Mouse (Mus musculus): Measurements from ENCODE around the gene Fam3b. TPM values are rescaled to one million over a fixed set of nuclear protein-coding genes. Genes with fewer than 3 reads are reported as not detected.

The Fam3b gene
- polyA plus RNA-seq, 1 experiment from 2014 or later = not detected

- no peak for ATAC-seq (ENCODE audit: low FRiP score)
- no peaks in the 10 kb centered on the region for H3K4me1 ChIP-seq
- no peak overlapping the region for H3K4me2 ChIP-seq
- H3K27ac ChIP-seq (replicated peaks) = no peak overlapping the region
- no peak overlapping the region for H3K9ac ChIP-seq (replicated peaks)
- no peaks in the 10 kb centered on the region for H3K36me3 ChIP-seq
- WGBS = 91% methylated on average over 9 of the region's 9 CpGs
- no peaks in the 10 kb centered on the region for H3K9me3 ChIP-seq (replicated peaks)
- no peak overlapping the region for H3K4me3 ChIP-seq (replicated peaks)
- H3K27me3 ChIP-seq (replicated peaks) = no peaks in the 10 kb centered on the region
Measured at GRCm38 (mm10) chr16:97441967-97442366, 72.6 kb downstream of the Fam3b start.

DNA sequence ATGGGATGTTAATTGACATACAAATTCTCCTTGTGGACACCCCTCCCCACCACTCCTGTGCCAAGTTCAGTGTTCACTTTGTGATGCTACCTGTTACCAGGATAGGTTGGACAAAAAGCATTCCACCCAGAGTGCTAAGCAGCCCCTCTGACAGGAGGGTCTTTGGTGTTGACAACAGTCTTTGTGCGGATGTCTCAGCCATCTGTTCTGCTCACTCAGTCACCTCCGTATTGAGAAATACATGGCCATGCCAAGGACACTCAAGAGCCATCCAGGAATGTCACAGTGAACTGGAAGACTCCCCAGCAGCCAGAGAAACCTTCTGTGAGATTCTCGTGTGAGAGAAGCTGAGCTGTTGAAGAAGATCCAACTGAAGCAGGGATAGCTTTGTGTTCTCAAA lies 76.4 kb downstream of the Fam3b start:
- no peak for ATAC-seq (ENCODE audit: low FRiP score)
- Histone ChIP-seq H3K27ac (replicated peaks) (no peak overlapping the region), H3K4me1 (no peaks in the 10 kb centered on the region), H3K9ac (replicated peaks) (no peak overlapping the region), H3K9me3 (replicated peaks) (no peaks in the 10 kb centered on the region), H3K27me3 (replicated peaks) (no peaks in the 10 kb centered on the region), H3K4me2 (no peak overlapping the region), H3K36me3 (no peaks in the 10 kb centered on the region), H3K4me3 (replicated peaks) (no peak overlapping the region)
- 75% methylated on average over 3 of the region's 3 CpGs for WGBS

- Histone ChIP-seq H3K9ac (replicated peaks) (no peak overlapping the region), H3K27ac (replicated peaks) (no peak overlapping the region), H3K9me3 (replicated peaks) (no peaks in the 10 kb centered on the region), H3K27me3 (replicated peaks) (no peaks in the 10 kb centered on the region), H3K4me1 (no peaks in the 10 kb centered on the region), H3K4me2 (no peak overlapping the region), H3K36me3 (no peaks in the 10 kb centered on the region), H3K4me3 (replicated peaks) (no peak overlapping the region)
- WGBS = 46% methylated on average over 1 of the region's 1 CpGs
- ATAC-seq (ENCODE audit: low FRiP score) = no peak
Measured at GRCm38 (mm10) chr16:97437448-97438056, 77.1 kb downstream of the Fam3b start.

- Histone ChIP-seq H3K9ac (replicated peaks) (no peak overlapping the region), H3K27me3 (replicated peaks) (no peaks in the 10 kb centered on the region), H3K4me1 (no peaks in the 10 kb centered on the region), H3K4me2 (no peak overlapping the region), H3K36me3 (no peaks in the 10 kb centered on the region), H3K27ac (replicated peaks) (no peak overlapping the region), H3K9me3 (replicated peaks) (no peaks in the 10 kb centered on the region), H3K4me3 (replicated peaks) (no peak overlapping the region)
- ATAC-seq (ENCODE audit: low FRiP score) = no peak
- 77% methylated on average over 2 of the region's 2 CpGs for WGBS
Measured at GRCm38 (mm10) chr16:97434206-97434605, 80.4 kb downstream of the Fam3b start.

DNA sequence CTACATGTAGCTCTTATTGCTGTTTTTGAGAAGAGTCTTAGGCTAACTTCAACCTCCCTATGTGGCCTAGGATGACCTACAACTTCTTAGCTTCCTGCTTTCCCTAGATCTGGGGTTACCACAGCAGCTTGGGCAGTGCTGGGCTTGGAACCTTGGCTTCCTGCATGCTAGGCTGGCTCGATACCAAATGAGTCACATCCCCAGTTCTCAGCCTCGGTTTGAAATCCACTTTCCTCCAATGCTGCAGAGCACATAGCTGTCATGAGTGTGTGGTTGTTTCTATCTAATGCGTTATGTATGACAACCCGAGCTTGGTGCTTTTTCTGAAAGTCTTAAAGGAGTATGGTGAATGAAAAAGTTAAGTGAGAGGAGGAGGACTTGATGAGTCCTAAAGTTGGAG lies 83.3 kb downstream of the Fam3b start:
- 89% methylated on average over 4 of the region's 4 CpGs for WGBS
- no peak overlapping the region for H3K4me2 ChIP-seq
- H3K27me3 ChIP-seq (replicated peaks) = no peaks in the 10 kb centered on the region
- no peak overlapping the region for H3K9ac ChIP-seq (replicated peaks)
- no peaks in the 10 kb centered on the region for H3K36me3 ChIP-seq
- ATAC-seq (ENCODE audit: low FRiP score) = no peak
- H3K27ac ChIP-seq (replicated peaks) = no peak overlapping the region
- H3K9me3 ChIP-seq (replicated peaks) = no peaks in the 10 kb centered on the region
- no peaks in the 10 kb centered on the region for H3K4me1 ChIP-seq
- H3K4me3 ChIP-seq (replicated peaks) = no peak overlapping the region

GRCm38 (mm10) chr16:97430091-97430490 lies 84.5 kb downstream of the Fam3b start:
- no peaks in the 10 kb centered on the region for H3K4me1 ChIP-seq
- ATAC-seq (ENCODE audit: low FRiP score) = no peak
- H3K4me2 ChIP-seq = no peak overlapping the region
- no peak overlapping the region for H3K9ac ChIP-seq (replicated peaks)
- H3K4me3 ChIP-seq (replicated peaks) = no peak overlapping the region
- no peak overlapping the region for H3K27ac ChIP-seq (replicated peaks)
- WGBS = 97% methylated on average over 4 of the region's 4 CpGs
- no peaks in the 10 kb centered on the region for H3K27me3 ChIP-seq (replicated peaks)
- H3K36me3 ChIP-seq = no peaks in the 10 kb centered on the region
- H3K9me3 ChIP-seq (replicated peaks) = no peaks in the 10 kb centered on the region

GRCm38 (mm10) chr16:97428026-97428425 lies 86.6 kb downstream of the Fam3b start:
- H3K27ac ChIP-seq (replicated peaks) = no peak overlapping the region
- H3K4me3 ChIP-seq (replicated peaks) = no peak overlapping the region
- WGBS = 82% methylated on average over 3 of the region's 3 CpGs
- ATAC-seq (ENCODE audit: low FRiP score) = no peak
- H3K4me2 ChIP-seq = no peak overlapping the region
- H3K27me3 ChIP-seq (replicated peaks) = no peaks in the 10 kb centered on the region
- no peaks in the 10 kb centered on the region for H3K9me3 ChIP-seq (replicated peaks)
- H3K36me3 ChIP-seq = no peaks in the 10 kb centered on the region
- no peak overlapping the region for H3K9ac ChIP-seq (replicated peaks)
- H3K4me1 ChIP-seq = no peaks in the 10 kb centered on the region

GRCm38 (mm10) chr16:97423627-97424026 lies 91.0 kb downstream of the Fam3b start:
- no peaks in the 10 kb centered on the region for H3K9me3 ChIP-seq (replicated peaks)
- H3K4me1 ChIP-seq = no peaks in the 10 kb centered on the region
- H3K4me2 ChIP-seq = no peak overlapping the region
- H3K4me3 ChIP-seq (replicated peaks) = no peak overlapping the region
- H3K27me3 ChIP-seq (replicated peaks) = no peaks in the 10 kb centered on the region
- 84% methylated on average over 1 of the region's 1 CpGs for WGBS
- H3K36me3 ChIP-seq = no peaks in the 10 kb centered on the region
- H3K27ac ChIP-seq (replicated peaks) = no peak overlapping the region
- ATAC-seq (ENCODE audit: low FRiP score) = no peak
- H3K9ac ChIP-seq (replicated peaks) = no peak overlapping the region

- peaks cover 5% of the 10 kb centered on the region; the same call in 1 of the 2 replicates for H3K4me1 ChIP-seq
- H3K36me3 ChIP-seq = no peaks in the 10 kb centered on the region
- no peak for ATAC-seq (ENCODE audit: low FRiP score)
- no peaks in the 10 kb centered on the region for H3K27me3 ChIP-seq (replicated peaks)
- no peak overlapping the region for H3K4me3 ChIP-seq (replicated peaks)
- H3K27ac ChIP-seq (replicated peaks) = no peak overlapping the region
- H3K9me3 ChIP-seq (replicated peaks) = no peaks in the 10 kb centered on the region
- no peak overlapping the region for H3K9ac ChIP-seq (replicated peaks)
- 83% methylated on average over 6 of the region's 6 CpGs for WGBS
- no peak overlapping the region for H3K4me2 ChIP-seq
Measured at GRCm38 (mm10) chr16:97421671-97422070, 92.9 kb downstream of the Fam3b start.

Other genes starting within 250 kb of the Fam3b start
- gene Bace2, start 158.1 kb downstream of the Fam3b start, polyA plus RNA-seq (2015; fragmentation: Nextera tagmentation; extraction: Ambion mirVana) = 7.6 and 8.5 TPM in 2 replicates
- gene Mx1, start 51.9 kb downstream of the Fam3b start, polyA plus RNA-seq (2015; fragmentation: Nextera tagmentation; extraction: Ambion mirVana) = 0.26 and 0.28 TPM in 2 replicates
- gene Tmprss2, start 96.4 kb upstream of the Fam3b start, polyA plus RNA-seq (2015; fragmentation: Nextera tagmentation; extraction: Ambion mirVana) = 1.1 TPM in 1 of 2 replicates, not detected in the other
- gene Ripk4, start 249.0 kb upstream of the Fam3b start, polyA plus RNA-seq (2015; fragmentation: Nextera tagmentation; extraction: Ambion mirVana) = 0.27 and 3.4 TPM in 2 replicates

Data from neural tube, embryonic 15.5 days (tissue).